Mouse (Mus musculus): ENCODE measurements around the gene S100a16.

- no peak for TF ChIP-seq POLR2A (IDR thresholded peaks at IDR 0.05; ENCODE audit: insufficient read depth, low read depth, low read length)
- no peak for TF ChIP-seq CTCF (IDR thresholded peaks at IDR 0.05; ENCODE audit: insufficient read depth, low read depth, low read length)
These were observed 42.4 kb downstream of the S100a16 start for GRCm38 (mm10) chr3:90579433-90579832.
